Mouse (Mus musculus) gastrocnemius, adult 8-10 months (tissue): ENCODE measurements around the gene Slc1a4. TPM values are rescaled to one million over a fixed set of nuclear protein-coding genes. Genes with fewer than 3 reads are reported as not detected.

ENCODE experiments used
- DNase-seq, 2 experiments: peaks; one replicate each; pipeline ENCODE4 v3.0.0; 2022; ENCODE audit warnings: low spot score in 2 of 2
- total RNA-seq, 4 experiments: library from RNA; stranded (reverse); gene quantifications; 2 replicates each; pipeline ENCODE4 v1.2.4; 2022

The Slc1a4 gene
- total RNA-seq, result under 1 TPM; 0.39 to 0.56 (median 0.47) TPM

DNA sequence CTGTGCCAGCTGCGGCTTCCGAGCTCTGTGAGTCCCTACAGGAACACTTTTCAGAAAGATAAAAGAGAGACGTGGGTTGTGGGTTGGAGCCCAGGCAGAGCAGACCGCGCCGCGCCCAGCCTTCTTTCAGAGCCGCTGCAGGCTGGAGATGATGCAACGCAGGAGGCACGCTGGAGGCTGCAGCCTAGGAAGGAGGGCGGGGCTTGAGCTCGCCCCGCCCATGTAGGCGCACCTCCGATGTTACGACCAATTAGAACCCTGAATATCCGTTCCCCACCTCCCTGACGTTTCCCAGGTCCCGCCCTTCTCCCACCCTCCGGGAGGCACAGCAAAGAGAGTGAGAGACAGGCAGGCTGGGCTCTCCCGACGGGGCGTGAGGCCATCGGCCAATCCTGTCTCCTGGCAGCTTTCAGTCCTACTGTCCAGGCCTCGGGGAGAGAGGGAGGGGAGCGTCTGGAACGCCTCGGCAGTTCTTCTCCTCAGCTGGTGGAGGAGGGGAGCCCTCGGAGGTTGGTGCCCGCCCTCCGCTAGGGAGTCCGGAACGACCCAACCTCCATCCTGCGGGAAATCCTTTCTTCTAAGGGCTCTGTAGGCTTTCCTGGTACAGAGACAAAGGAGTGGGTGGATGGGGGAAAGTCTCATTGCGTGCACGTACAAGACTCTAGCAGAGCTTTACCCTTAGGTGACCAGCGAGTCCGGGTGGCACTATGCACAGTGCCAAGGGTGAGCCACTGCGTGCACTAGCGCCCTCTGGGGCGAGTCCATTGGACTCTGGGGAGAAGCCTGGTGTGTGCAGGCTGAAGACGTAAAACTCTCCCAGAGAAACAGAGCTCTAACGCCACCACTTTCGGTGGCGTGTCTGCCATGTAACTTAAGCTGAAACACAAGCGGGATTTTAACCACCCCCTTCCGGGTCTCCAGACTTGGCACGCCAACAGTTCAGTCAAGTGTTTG lies at the start of gene Slc1a4:
TSS of gene Slc1a4 (minus strand) at position 153 of the 954 bp plus-strand sequence.
- DNase-seq, result peak; percentile 84 to 93

DNA sequence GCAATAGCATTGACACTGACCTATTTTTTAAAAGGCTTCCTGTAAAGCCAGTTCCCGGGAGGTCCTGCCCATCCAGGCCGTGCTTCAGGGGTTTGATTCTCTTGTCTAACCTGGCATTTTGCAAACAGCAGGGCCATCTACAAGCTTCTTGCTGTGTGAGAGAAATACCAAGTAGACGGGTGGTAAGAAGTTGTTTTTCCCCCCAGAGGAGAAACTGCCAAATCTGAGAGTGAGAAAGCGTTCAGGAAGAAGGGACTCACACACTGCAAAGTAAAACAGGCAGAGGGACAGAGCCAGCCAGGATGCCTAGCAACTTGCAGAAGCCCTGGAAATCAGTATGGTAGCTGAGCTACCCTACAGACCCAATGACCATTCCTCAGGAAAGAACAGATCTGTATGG lies 47.6 kb upstream of the Slc1a4 start:
- DNase-seq, result no peak

DNA sequence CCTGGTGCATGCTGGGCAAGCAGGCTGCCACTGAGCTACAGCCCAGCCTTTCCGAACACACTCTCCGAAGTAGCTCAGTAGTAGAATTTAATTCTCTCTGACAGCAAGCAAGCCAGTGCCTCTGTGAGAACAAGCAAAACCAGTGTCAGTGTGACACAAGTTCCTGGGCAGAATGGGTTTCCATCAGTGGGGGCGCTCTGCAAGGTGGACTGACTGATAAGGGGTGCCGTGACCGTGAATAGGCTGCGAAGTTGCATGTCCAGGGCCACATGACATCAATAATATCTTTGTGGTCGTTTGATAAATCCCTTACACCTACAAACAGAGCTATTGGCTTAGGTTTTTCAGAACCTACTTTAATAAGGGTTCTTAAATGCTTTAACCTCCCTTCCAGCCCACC lies 44.1 kb upstream of the Slc1a4 start:
- no peak for DNase-seq

DNA sequence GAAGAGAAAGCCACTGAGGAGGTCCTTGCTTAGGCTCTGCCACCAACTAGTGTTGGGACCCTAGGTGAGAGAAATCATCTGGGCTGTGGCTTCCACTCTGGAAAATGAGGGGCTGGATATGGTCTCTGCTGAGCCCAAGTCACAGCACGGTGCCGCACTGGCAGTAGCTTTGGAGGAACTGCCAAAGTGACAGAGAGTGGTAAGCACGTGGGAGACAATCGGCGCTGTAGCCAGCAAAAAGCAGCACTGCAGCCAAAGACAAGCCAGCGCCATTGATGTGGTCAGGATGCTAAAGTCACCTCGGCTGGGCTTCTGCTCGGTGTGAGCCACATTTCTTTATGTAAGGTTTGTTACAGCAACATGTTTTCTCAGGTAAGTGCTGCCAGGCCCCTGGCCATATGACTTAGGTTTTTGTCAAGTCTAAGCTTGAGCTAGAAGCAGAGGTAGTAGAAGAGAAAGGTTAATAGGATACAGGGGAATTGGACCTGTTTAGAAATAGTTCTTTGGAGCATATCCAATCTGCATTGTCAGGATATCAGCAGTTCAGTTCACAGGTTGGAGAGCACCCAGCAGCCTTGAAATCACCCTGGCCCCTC lies 40.2 kb upstream of the Slc1a4 start:
- no peak for DNase-seq

DNA sequence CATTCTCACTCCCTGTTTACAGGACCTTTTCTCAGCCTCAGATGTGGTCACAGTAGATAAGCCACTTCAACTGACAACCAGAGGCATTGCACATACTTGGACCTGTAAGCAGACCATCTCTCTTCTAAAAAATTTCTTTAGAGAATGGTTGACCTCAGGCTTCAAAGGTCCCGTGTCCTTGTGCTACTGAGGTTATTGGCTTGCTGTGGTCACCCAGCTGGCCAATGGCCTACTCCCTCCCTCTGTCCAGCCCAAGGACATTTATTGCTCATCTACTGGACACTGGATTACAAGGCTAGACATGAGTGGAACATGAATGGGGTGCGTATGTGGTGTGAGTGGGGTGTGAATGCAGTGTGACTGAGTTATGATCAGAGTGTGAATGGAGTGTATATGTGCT lies 38.0 kb upstream of the Slc1a4 start:
- DNase-seq, result no peak

DNA sequence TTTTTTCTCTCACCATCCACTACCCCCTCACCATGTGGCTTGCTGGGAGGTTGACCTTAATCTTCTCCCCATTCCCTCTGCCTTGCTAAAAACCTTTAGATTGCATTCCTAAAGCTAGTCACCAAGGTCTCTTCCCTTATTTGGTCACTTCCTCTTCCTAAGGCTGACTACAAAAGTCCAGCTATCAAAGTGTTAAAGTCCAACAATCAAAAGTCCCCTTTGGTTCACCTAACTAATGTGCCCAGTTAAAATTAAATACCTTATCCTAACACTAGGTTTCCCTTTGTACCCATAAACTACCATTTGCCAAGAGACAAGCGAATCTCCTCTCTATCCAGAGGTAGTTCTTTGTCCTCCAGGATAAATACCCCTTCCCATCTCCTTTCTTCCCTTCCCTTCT lies 33.9 kb upstream of the Slc1a4 start:
- no peak for DNase-seq

DNA sequence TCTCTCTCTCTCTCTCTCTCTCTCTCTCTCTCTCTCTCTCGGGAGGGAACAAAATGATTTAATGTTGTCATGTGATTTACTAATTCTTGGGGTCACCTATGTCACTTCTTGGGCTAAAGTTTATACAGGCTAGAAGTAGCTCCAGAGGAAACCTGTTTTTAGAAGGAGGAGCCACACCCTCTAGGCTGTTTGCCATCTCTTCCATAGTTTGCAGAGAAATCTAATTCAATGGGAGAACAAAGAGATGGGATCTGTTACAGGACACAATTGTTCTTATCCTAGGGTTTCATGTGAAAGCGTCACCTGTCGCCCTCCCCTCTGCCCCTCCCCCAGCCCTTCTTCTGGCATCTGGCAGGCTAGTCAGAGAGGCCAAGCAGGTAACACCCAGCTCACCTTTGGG lies 28.8 kb upstream of the Slc1a4 start:
- DNase-seq, result no peak

DNA sequence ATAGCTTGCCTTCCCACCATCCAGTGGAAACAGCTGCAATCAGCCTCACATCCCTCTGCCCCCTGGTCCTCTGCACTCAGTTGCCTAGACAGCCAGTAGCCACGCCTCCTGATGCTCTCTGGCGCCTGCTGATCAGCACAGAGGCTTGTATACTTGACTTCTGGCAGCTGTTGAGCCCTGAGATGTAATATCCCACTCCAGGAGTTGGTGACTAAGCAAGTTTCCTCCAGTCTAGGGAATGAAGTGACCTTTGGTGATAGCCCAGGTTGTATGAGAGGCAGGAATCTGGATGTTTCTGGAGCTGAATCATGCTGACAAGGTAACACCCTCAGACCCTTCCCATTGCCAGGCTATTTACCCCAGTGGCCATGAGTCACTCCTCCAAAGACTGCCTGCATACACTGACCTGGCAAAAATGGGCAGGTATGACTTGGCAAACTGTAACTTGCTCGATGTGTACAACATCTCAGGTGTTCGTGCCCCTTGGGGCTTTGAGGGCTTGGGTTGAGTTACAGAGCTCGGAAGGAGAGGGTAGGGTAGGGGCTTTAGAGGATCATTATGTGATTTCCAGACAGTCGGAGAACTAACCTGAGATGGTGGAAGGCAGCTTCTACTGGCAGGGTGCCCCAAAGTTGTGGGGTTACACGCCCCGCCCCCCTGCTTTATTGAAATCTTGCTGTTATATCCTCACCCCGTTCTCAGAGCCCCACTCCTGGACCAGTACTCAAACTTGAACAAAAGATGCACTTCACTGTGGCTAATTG lies 25.4 kb upstream of the Slc1a4 start:
- no peak for DNase-seq

DNA sequence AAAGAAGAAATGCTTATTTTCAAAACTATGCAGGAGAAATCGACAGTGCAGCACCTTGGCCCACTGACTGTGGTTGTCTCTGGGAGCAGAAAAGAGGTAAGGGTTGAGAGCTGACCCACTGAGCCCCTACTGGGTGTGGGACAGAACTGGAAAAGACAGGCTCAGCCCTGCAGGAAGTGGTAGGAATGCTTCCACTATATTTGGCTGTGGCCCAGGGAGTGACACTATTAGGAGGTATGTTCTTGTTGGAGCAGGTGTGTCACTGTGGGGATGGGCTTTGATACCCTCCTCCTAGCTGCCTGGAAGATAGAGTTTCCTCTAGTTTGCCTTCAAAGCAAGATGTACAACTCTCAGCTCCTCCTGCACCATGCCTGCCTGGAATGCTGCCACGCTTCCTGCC lies 16.0 kb upstream of the Slc1a4 start:
- no peak for DNase-seq

DNA sequence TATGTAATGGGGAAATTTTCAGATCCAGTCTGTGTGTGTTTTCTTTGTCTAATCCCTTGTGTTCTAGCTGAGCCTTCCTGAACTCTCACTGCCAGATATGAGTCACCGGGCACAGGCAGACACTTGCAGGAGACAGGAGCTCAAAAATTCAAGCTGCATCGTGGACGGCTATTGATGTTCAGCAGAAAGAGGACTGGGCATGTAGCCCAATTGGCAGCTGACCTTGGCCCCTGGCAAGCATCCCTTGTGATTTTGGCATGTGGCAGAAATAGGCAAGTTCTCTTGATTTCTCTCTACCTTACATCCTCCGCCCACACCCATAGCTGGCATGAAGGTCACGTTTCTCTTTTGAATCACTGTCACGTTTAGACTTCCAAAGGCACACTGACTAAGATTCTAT lies 15.0 kb upstream of the Slc1a4 start:
- peak in 1 of 2 experiments; percentile 21 for DNase-seq

DNA sequence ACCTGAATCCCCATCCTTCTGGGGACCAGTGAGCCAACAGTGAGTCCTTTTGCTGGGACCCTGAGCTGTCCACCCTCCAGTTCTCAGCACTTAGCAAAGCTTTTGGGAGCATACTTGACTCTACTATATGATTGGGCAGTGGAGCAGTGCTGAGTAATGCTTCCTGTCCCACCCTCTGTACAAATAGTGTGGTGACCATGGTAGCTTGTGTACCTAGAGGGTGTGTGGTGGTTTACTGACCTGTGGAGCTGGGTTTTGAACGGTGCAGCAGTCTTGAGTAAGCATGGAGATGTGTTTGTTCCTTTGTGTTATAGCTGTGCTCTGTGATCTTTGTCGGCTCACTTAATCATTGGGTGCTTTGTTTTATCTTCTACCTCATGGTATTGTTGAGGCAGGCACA lies 13.9 kb upstream of the Slc1a4 start:
- no peak for DNase-seq

DNA sequence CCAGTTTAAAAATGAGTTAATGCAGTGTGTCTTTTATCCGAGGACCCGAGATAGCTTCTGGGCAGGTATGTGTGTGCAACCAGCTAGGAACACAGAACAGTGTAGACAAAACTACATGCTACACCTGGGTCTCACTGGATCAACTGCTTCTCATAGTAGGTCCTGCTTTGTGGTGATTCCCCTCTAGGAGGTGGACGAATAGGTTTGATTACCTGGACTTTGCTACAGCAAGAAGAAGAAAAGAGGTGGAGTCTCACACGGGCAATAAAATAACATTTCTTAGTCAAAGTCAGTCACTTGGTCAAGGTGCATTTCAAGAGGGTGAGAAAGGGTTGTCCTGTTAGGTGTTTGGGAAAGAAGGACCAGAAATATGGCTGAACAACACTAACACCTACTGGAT lies 11.4 kb upstream of the Slc1a4 start:
- DNase-seq, result no peak

DNA sequence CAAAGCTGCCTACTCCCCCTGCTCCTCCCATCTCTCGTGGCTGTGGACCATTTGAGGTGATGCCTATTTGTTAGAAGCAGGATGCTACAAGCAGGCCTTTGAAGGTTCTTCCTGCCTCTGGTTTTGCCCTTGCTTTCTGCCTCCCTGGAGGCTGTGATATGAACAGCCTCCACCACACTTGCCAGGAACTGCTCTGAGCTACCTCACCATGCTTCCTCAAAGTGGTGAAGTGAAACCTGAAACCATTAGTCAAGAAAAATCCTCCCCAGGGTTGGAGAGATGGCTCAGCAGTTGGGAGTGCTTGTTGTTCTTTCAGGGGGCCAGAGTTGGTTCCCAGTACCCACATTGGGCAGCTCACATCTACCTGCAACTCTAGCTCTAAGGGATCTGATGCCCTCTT lies 9.1 kb upstream of the Slc1a4 start:
- no peak for DNase-seq

DNA sequence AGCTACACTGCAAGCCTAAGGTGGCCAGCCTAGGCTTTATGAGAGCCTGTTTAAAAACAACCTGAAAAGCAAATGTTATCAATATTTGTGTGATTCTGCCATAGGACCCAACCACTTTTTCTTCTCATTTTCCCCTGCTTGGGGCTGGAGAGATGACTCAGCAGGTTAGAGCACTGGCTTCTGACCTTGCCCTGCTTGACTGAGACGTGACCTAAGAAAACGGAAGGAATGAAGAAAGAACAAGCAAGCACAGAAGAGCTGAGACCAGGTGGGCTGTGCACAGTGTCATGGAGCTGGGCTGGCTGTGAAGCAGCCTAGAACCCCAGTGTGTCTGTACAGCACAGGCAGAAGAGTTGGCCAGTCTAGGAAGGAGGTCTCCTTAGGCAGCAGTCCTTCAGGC lies 6.2 kb upstream of the Slc1a4 start:
- DNase-seq, result no peak

DNA sequence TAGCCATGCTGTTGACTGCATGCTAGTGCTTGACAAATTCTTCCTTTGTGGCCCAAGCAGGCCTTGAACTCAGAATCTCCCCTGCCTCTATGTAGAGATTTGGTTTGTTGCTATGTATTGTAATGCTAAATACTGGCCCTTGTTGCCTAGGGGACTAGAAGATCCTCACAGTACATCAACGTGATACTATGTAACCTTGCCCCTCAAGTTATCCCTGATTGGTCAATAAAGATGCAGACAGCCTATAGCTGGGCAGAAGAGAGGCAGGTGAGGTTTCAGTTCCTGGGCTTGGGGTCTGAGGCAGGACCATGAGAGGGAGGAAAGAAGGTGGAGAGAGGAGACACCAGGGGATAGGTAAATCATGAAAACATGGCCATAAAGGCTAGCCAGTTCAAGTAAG lies 1.8 kb upstream of the Slc1a4 start:
- no peak for DNase-seq

DNA sequence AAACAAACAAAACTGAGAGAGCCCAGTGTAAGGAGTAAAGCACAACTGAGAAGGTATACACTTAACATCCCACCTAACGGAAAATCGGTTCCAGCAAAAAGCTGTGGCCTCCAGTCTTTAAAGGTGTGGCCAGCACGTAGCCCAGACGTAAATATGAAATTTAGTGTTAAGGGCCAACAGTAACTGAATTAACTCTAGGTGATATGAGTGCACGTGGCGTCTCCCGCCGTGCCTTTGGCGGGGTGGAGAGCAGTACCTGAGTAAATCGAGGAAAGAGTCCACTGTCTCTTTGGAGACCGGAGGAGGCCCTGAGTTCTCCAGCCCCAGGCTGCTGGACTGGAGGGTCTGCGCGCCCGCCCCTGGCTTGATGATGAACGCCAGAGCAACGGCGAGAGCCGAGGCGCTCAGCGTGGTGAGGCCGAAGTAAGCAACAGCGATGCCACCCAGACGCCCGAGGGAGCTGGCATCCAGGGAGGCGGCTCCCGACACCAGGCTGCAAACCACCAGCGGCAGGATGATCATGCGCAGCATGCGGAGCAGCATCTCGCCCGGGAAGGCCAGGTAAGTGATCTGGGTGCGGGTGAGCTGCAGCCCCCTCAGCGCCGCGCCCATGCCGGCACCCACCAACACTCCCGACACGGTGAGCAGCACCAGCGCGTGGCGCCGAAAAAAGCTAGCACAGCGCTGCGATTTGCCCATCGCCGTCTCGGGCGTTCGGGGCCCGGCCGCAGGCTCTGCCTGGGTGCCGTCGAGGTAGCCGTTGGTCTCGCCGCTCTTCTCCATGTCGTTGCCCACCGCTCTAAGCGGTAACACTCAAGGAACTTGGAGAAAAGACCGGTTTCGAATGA lies 599 bp downstream of the Slc1a4 start:
- DNase-seq, result peak in 1 of 2 experiments; percentile 7

DNA sequence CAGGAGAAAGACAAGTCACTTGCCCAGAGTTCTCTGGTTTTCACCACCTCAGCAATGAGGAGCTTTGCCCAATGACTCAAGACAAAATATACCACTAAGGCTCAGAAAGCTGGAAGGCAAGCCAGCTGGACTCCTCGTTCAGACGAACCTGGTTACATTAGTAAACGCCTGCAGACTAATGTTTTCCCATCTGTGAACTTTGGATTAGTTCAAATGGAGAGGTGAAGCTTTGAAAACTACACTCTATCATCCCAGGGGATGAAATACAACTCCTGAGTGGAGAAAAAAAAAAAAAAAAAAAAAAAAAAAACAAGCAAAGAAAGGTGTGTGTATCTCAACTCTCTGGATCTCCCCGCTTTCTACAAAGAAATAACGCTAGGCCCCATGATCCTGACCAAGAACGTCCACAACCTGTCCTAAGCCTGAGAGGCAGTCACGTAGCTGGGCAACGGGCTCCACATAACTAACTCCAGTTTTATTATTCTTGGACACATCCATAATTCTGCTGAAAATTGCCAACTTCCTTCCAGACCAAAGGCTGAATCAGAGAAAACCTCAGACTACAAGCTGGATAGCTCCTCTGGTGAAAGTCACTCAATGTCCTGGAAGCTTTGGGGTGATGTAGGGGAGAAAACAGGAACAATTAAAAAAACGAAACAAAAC lies 1.4 kb downstream of the Slc1a4 start:
- DNase-seq, result no peak

DNA sequence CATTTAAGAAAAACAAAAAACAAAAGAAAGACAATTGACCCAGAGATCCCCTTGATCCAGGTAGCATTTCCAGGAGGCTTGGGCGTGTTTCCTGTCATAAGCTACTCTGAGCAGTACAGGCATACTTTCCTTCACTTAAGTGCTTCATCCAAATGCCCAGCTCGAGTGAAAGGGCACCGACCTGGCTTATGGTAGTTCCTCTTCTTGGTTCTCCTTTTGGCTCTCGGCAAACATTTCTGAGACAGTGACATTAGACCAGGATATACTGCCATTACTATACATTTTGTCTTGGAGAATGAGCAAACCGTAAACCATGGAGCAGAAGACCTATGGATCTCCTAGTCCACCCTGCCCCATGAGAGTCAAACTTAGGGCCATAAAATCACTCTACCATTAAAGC lies 2.8 kb downstream of the Slc1a4 start:
- no peak for DNase-seq

DNA sequence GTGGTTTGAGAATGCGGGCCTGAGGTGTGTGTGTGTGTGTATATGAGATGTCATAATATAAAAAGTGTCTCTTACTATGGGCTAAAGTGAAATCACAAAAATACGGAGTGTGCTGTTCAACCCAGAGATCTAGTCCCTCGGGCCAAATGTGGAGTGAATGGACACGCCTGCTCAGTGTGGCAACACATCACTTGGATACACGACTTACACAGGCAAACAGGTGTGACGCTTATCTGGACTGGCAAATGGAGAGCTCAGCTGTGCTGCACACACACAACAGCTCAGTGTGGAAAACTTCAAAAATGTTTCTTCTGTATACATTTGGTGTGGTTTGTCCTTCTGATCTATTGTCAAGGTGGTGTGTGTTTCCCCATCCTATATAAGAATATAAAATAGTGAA lies 3.7 kb downstream of the Slc1a4 start:
- DNase-seq, result no peak

DNA sequence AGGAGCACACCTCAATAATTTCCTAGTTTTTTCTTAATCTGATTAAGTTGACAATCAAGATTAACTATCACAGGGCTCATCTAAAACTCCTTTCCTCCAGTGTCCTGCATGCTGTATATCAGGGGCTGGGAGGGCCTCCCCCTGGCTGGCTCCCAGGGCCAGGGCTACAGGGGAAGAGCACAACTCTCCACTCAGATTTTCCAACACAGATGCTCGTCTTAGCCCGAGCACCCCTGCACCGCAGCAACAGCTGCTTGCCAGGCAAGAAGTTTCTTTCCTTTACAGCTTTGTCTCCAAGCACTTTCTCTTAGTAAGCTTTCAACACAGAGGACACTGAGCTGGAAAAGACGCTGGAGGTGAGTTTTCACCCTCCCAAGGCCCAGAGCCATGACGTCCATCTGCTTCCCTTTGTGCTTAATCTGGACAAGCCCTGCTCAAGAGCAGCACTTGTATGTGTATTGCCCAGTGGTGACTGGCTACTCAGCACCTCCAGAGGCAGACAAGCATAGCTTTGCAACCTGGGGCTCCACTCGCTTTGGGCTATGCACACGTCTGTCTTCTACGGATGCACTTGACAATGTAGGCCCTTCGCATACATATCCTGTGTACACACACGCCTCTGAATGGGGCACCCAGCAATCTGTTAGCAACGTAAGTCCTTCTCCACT lies 6.1 kb downstream of the Slc1a4 start:
- no peak for DNase-seq
